Mouse (Mus musculus) v-Abl transformed pro-B cells (cell line): ENCODE results near the gene Gm49405.
"Not testable (repeated sequence)": the region's sequence is repeated elsewhere in the genome, so short reads cannot be mapped to it uniquely, and the experiment has no call there.

Source experiments
- in situ Hi-C, 2 experiments: fragments of 400-800 bp; cut with MboI; formaldehyde crosslinking; loops; one replicate each; pipeline ENCODE4 v1.15.1; 2025; ENCODE audit not compliant: unreplicated experiment in 2 of 2

Gene Gm49405

GRCm38 (mm10) chr19:4000119-4000900, at the start of gene Gm49405, which contains the start of gene Nudt8:
Gene Gm49405 (plus strand): TSS chr19:4000626.
Gene Nudt8 (plus strand): TSS chr19:4000580.
- in situ Hi-C loops, result loop anchor here in 1 of 2 experiments (5.0 kb wide), 1 partner anchor 42 kb away; no protein-coding TSS in a partner anchor

GRCm38 (mm10) chr19:3951461-3951860, 49.0 kb upstream of the Gm49405 start:
- in situ Hi-C loops, result no loop called here

- in situ Hi-C loops, result no loop called here
Measured at GRCm38 (mm10) chr19:3952099-3952498, 48.3 kb upstream of the Gm49405 start.

GRCm38 (mm10) chr19:3955033-3955432, 45.4 kb upstream of the Gm49405 start:
- in situ Hi-C loops, result no loop called here

- in situ Hi-C loops, result no loop called here
Measured at GRCm38 (mm10) chr19:3955804-3956203, 44.6 kb upstream of the Gm49405 start.

GRCm38 (mm10) chr19:3957296-3958036, 43.0 kb upstream of the Gm49405 start:
- in situ Hi-C loops, result not testable (repeated sequence)

GRCm38 (mm10) chr19:3958470-3958869, 42.0 kb upstream of the Gm49405 start, which contains the start of gene Aldh3b3:
Gene Aldh3b3 (plus strand): TSS chr19:3958645.
- in situ Hi-C loops, result no loop called here

- in situ Hi-C loops, result no loop called here
Measured at GRCm38 (mm10) chr19:3959030-3959429, 41.4 kb upstream of the Gm49405 start.

GRCm38 (mm10) chr19:3960211-3960610, 40.2 kb upstream of the Gm49405 start:
- in situ Hi-C loops, result no loop called here

- in situ Hi-C loops, result not testable (repeated sequence)
Measured at GRCm38 (mm10) chr19:3961805-3962204, 38.6 kb upstream of the Gm49405 start.

- in situ Hi-C loops, result no loop called here
Measured at GRCm38 (mm10) chr19:3962469-3962868, 38.0 kb upstream of the Gm49405 start.

GRCm38 (mm10) chr19:3964030-3964429, 36.4 kb upstream of the Gm49405 start:
- in situ Hi-C loops, result no loop called here

- in situ Hi-C loops, result no loop called here
Measured at GRCm38 (mm10) chr19:3966330-3967075, 33.9 kb upstream of the Gm49405 start.

- in situ Hi-C loops, result no loop called here
Measured at GRCm38 (mm10) chr19:3967258-3967657, 33.2 kb upstream of the Gm49405 start.

- in situ Hi-C loops, result no loop called here
Measured at GRCm38 (mm10) chr19:3972229-3972628, 28.2 kb upstream of the Gm49405 start, which contains the start of gene Aldh3b2. Gene Aldh3b2 (plus strand): TSS chr19:3972328.

GRCm38 (mm10) chr19:3974608-3975007, 25.8 kb upstream of the Gm49405 start:
- in situ Hi-C loops, result not testable (repeated sequence)

GRCm38 (mm10) chr19:3975866-3976265, 24.6 kb upstream of the Gm49405 start:
- in situ Hi-C loops, result no loop called here

GRCm38 (mm10) chr19:3980309-3980708, 20.1 kb upstream of the Gm49405 start:
- in situ Hi-C loops, result loop anchor here (5.0 kb wide), 2 partner anchors 93 to 188 kb away; no protein-coding TSS in a partner anchor

GRCm38 (mm10) chr19:3980917-3981316, 19.5 kb upstream of the Gm49405 start:
- in situ Hi-C loops, result loop anchor here (5.0 kb wide), 2 partner anchors 94 to 189 kb away; no protein-coding TSS in a partner anchor

- in situ Hi-C loops, result loop anchor here (5.0 kb wide), 2 partner anchors 96 to 191 kb away; no protein-coding TSS in a partner anchor
Measured at GRCm38 (mm10) chr19:3983527-3984200, 16.8 kb upstream of the Gm49405 start.
